Mouse (Mus musculus) gonadal fat pad, adult 2 months (tissue): ENCODE results near the gene Ube2j1. TPM values are rescaled to one million over a fixed set of nuclear protein-coding genes. Genes with fewer than 3 reads are reported as not detected.

ENCODE experiments used
- DNase-seq: peaks from one replicate; pipeline ENCODE4 v3.0.0-alpha.2; 2012; ENCODE audit warnings: low read depth
- polyA plus RNA-seq: library from polyadenylated mRNA; depleted of rRNA; stranded (reverse); fragments of >200 nt; gene quantifications from 2 replicates; pipeline ENCODE4 v1.2.3, GENCODE M21; 2012

Gene Ube2j1
- polyA plus RNA-seq, 1 experiment = 31.6 TPM

- no peak for DNase-seq
Measured at GRCm38 (mm10) chr4:33012484-33012883, 18.7 kb upstream of the Ube2j1 start.

- DNase-seq = no peak
Measured at GRCm38 (mm10) chr4:33018361-33018999, 12.7 kb upstream of the Ube2j1 start.

- no peak for DNase-seq
Measured at GRCm38 (mm10) chr4:33024420-33024819, 6.8 kb upstream of the Ube2j1 start.

GRCm38 (mm10) chr4:33029104-33029503, 2.1 kb upstream of the Ube2j1 start:
- DNase-seq = no peak

- DNase-seq = no peak
Measured at GRCm38 (mm10) chr4:33030264-33031194, 687 bp upstream of the Ube2j1 start.

- DNase-seq = no peak
Measured at GRCm38 (mm10) chr4:33032045-33032444, 829 bp downstream of the Ube2j1 start.

- no peak for DNase-seq
Measured at GRCm38 (mm10) chr4:33033515-33033914, 2.3 kb downstream of the Ube2j1 start.

- DNase-seq = no peak
Measured at GRCm38 (mm10) chr4:33039826-33040225, 8.6 kb downstream of the Ube2j1 start.

GRCm38 (mm10) chr4:33049601-33050000, 18.4 kb downstream of the Ube2j1 start:
- no peak for DNase-seq

GRCm38 (mm10) chr4:33052055-33052454, 20.8 kb downstream of the Ube2j1 start:
- DNase-seq = no peak

GRCm38 (mm10) chr4:33052650-33053049, 21.4 kb downstream of the Ube2j1 start:
- no peak for DNase-seq

- DNase-seq = no peak
Measured at GRCm38 (mm10) chr4:33054426-33054825, 23.2 kb downstream of the Ube2j1 start.

- DNase-seq = no peak
Measured at GRCm38 (mm10) chr4:33056317-33056716, 25.1 kb downstream of the Ube2j1 start.

GRCm38 (mm10) chr4:33057890-33058687, 26.9 kb downstream of the Ube2j1 start:
- DNase-seq = peak; percentile 20

GRCm38 (mm10) chr4:33061158-33061557, 29.9 kb downstream of the Ube2j1 start:
- no peak for DNase-seq

- no peak for DNase-seq
Measured at GRCm38 (mm10) chr4:33062981-33063380, 31.8 kb downstream of the Ube2j1 start, which contains the start of gene Gabrr2. TSS of gene Gabrr2 (plus strand) at chr4:33062999.

- no peak for DNase-seq
Measured at GRCm38 (mm10) chr4:33064986-33065385, 33.8 kb downstream of the Ube2j1 start.

GRCm38 (mm10) chr4:33066223-33066960, 35.2 kb downstream of the Ube2j1 start:
- no peak for DNase-seq

- DNase-seq = no peak
Measured at GRCm38 (mm10) chr4:33067331-33067730, 36.1 kb downstream of the Ube2j1 start.

GRCm38 (mm10) chr4:33067826-33068225, 36.6 kb downstream of the Ube2j1 start:
- DNase-seq = no peak

GRCm38 (mm10) chr4:33068894-33069293, 37.7 kb downstream of the Ube2j1 start:
- no peak for DNase-seq
